Mouse (Mus musculus) CH12.LX (cell line): ENCODE data around the gene Fzd2. TPM values are rescaled to one million over a fixed set of nuclear protein-coding genes. Genes with fewer than 3 reads are reported as not detected.
A peak's percentile ranks its signal among the peaks of the same experiment; 100 is the strongest.

Source experiments
- DNase-seq: peaks from one replicate; pipeline ENCODE4 v3.0.0-alpha.2; 2013; ENCODE audit errors: extremely low read depth
- H3K27ac ChIP-seq: 2 replicates; pipeline ENCODE4 v1.5.1; 2012; ENCODE audit warnings: low read depth, mild to moderate bottlenecking, control low read depth, moderate library complexity; ENCODE audit not compliant: insufficient read depth
- H3K27me3 ChIP-seq: replicated peaks from 2 replicates; pipeline ENCODE3; 2012; ENCODE audit warnings: inconsistent platforms
- H3K36me3 ChIP-seq, 2 experiments: replicated peaks in 1 of 2; 2 replicates each; pipeline versions ENCODE3 to v1.6.1; 2012; ENCODE audit warnings: inconsistent platforms in 1 of 2, low read length in 1 of 2, mild to moderate bottlenecking in 1 of 2, mixed read lengths in 1 of 2, moderate library complexity in 1 of 2; ENCODE audit not compliant: control insufficient read depth in 1 of 2, insufficient read depth in 1 of 2
- H3K4me1 ChIP-seq, 2 experiments: 2 replicates each; pipeline ENCODE4 v1.6.1; 2012; ENCODE audit warnings: inconsistent platforms in 1 of 2, moderate library complexity in 1 of 2; ENCODE audit not compliant: insufficient read depth in 2 of 2, control insufficient read depth in 1 of 2
- H3K4me2 ChIP-seq: 2 replicates; pipeline ENCODE4 v1.6.1; 2012; ENCODE audit warnings: low read depth, mild to moderate bottlenecking, control low read depth; ENCODE audit not compliant: poor library complexity, insufficient read depth, severe bottlenecking
- H3K4me3 ChIP-seq, 3 experiments: fragments of 150-350 bp in 1 of 3; sonication (generic) in 1 of 3; replicated peaks in 1 of 3; 2 replicates each; pipeline versions ENCODE3 to v1.5.1; 2011 to 2012; ENCODE audit warnings: low read depth in 2 of 3, low read length in 2 of 3, mild to moderate bottlenecking in 2 of 3, moderate library complexity in 2 of 3, control low read depth in 1 of 3, improper control_type of control experiment in 1 of 3, inconsistent platforms in 1 of 3, mixed read lengths in 1 of 3; ENCODE audit not compliant: poor library complexity in 1 of 3
- H3K79me2 ChIP-seq: replicated peaks from 2 replicates; pipeline ENCODE4 v1.6.1; 2012; ENCODE audit warnings: mild to moderate bottlenecking, moderate library complexity; ENCODE audit not compliant: control insufficient read depth, poor library complexity, insufficient read depth, severe bottlenecking; ENCODE audit errors: extremely low read depth
- H3K9ac ChIP-seq: 2 replicates; pipeline ENCODE4 v1.6.1; 2012; ENCODE audit warnings: low read depth, mild to moderate bottlenecking, control low read depth, moderate library complexity; ENCODE audit not compliant: insufficient read depth
- H3K9me3 ChIP-seq: replicated peaks from 2 replicates; pipeline ENCODE3; 2012; ENCODE audit warnings: low read length, inconsistent platforms, mixed read lengths
- CTCF ChIP-seq, 2 experiments: IDR thresholded peaks in 1 of 2; conservative IDR thresholded peaks in 1 of 2; 2 replicates each; pipeline ENCODE4 v1.5.1; 2011 to 2012; ENCODE audit warnings: low read depth in 2 of 2, low read length in 2 of 2, improper control_type of control experiment in 1 of 2, inconsistent platforms in 1 of 2, mild to moderate bottlenecking in 1 of 2, moderate library complexity in 1 of 2
- ETS1 ChIP-seq: conservative IDR thresholded peaks from 2 replicates; pipeline ENCODE4 v1.6.1; 2012; ENCODE audit warnings: low read depth, mild to moderate bottlenecking, inconsistent platforms, low read length, improper control_type of control experiment, moderate library complexity
- KAT2A ChIP-seq: IDR thresholded peaks from 2 replicates; pipeline ENCODE4 v1.6.1; 2012; ENCODE audit warnings: low read length, improper control_type of control experiment, inconsistent platforms; ENCODE audit not compliant: insufficient replicate concordance
- MAX ChIP-seq: IDR thresholded peaks from 2 replicates; pipeline ENCODE4 v1.6.1; 2011; ENCODE audit warnings: low read length, improper control_type of control experiment
- MAZ ChIP-seq: IDR thresholded peaks from 2 replicates; pipeline ENCODE4 v1.6.1; 2012; ENCODE audit warnings: low read depth, mild to moderate bottlenecking, inconsistent platforms, low read length, improper control_type of control experiment, moderate library complexity
- MEF2A ChIP-seq: IDR thresholded peaks from 2 replicates; pipeline ENCODE4 v1.6.1; 2014; ENCODE audit warnings: low read depth, mild to moderate bottlenecking, inconsistent platforms, low read length, improper control_type of control experiment, borderline replicate concordance
- MXI1 ChIP-seq: IDR thresholded peaks from 2 replicates; pipeline ENCODE4 v1.6.1; 2011; ENCODE audit warnings: mild to moderate bottlenecking, low read depth, low read length, improper control_type of control experiment
- NELFE ChIP-seq: IDR thresholded peaks from 2 replicates; pipeline ENCODE4 v1.6.1; 2011; ENCODE audit warnings: low read depth, low read length, improper control_type of control experiment
- RAD21 ChIP-seq: IDR thresholded peaks from 2 replicates; pipeline ENCODE4 v1.6.1; 2011; ENCODE audit warnings: low read depth, mild to moderate bottlenecking, low read length, improper control_type of control experiment, moderate library complexity
- RCOR1 ChIP-seq: conservative IDR thresholded peaks from 2 replicates; pipeline ENCODE4 v1.6.1; 2012; ENCODE audit warnings: low read depth, mild to moderate bottlenecking, inconsistent platforms, low read length, improper control_type of control experiment
- SMC3 ChIP-seq: IDR thresholded peaks from 2 replicates; pipeline ENCODE4 v1.6.1; 2011; ENCODE audit warnings: low read depth, low read length, improper control_type of control experiment
- TBP ChIP-seq: conservative IDR thresholded peaks from 2 replicates; pipeline ENCODE4 v1.6.1; 2011; ENCODE audit warnings: low read depth, low read length, improper control_type of control experiment
- USF1 ChIP-seq: IDR thresholded peaks from 2 replicates; pipeline ENCODE4 v1.6.1; 2014; ENCODE audit warnings: low read depth, mild to moderate bottlenecking, inconsistent platforms, low read length, improper control_type of control experiment
- USF2 ChIP-seq: conservative IDR thresholded peaks from 2 replicates; pipeline ENCODE4 v1.6.1; 2011; ENCODE audit warnings: low read depth, low read length, improper control_type of control experiment
- ZC3H11A ChIP-seq: IDR thresholded peaks from 2 replicates; pipeline ENCODE4 v1.6.1; 2012; ENCODE audit warnings: low read depth, mild to moderate bottlenecking, inconsistent platforms, low read length, improper control_type of control experiment
- dilution Hi-C: fragments of 300-500 bp; cut with MboI; formaldehyde crosslinking; loops from 2 replicates; pipeline ENCODE4 v1.14.3; 2020; ENCODE audit warnings: low sequenced_read_pairs; ENCODE audit not compliant: extremely low pct_unique_long_range_greater_than_20kb, extremely low pct_ligation_motif_present
- in situ Hi-C: fragments of 300-500 bp; cut with MboI; formaldehyde crosslinking; loops from 3 replicates; pipeline ENCODE4 v1.14.3; 2019; ENCODE audit warnings: low sequenced_read_pairs, low pct_ligation_motif_present, low pct_unique_long_range_greater_than_20kb, mixed read lengths
- polyA plus RNA-seq: library from polyadenylated mRNA; unstranded; fragments of >175 nt; gene quantifications from 2 replicates; pipeline ENCODE4 v1.2.1, GENCODE M21; 2012; ENCODE audit warnings: low read depth; ENCODE audit not compliant: insufficient read length
- total RNA-seq, 2 experiments: library from RNA; depleted of rRNA; stranded (reverse); fragments of 300-350 nt in 1 of 2; fragments of >200 nt in 1 of 2; gene quantifications; 2 replicates each; pipeline ENCODE4 v1.2.3; 2012 to 2014

The Fzd2 gene
- total and polyA plus RNA-seq, 3 experiments, result 0.13 to 0.35 (median 0.20) TPM

GRCm38 (mm10) chr11:102599912-102600311, 4.3 kb upstream of the Fzd2 start:
- H3K27me3 ChIP-seq, result peaks cover 31% of the 10 kb centered on the region
- no peak overlapping the region for H3K4me3 ChIP-seq
- H3K4me2 ChIP-seq, result no peak overlapping the region
- H3K27ac ChIP-seq, result no peak overlapping the region
- TF ChIP-seq KAT2A (no peak), RAD21 (peak; percentile 41), MXI1 (no peak), SMC3 (peak; percentile 42), TBP (no peak), NELFE (no peak), USF2 (no peak), CTCF (conservative IDR thresholded peaks at IDR 0.05 in 1 of 2, IDR thresholded peaks at IDR 0.05 in 1 of 2; ENCODE audit: low read depth in 2 of 2, low read length in 2 of 2) (peak in 1 of 2 experiments; percentile 61; a peak in 3 of 4 replicates), ZC3H11A (no peak), MAZ (no peak)
- in situ Hi-C loops, result no loop called here
- peaks cover 7% of the 10 kb centered on the region for H3K9me3 ChIP-seq
- peak; percentile 35 for DNase-seq
- no peaks in the 10 kb centered on the region for H3K36me3 ChIP-seq
- H3K79me2 ChIP-seq, result no peaks in the 10 kb centered on the region
- dilution Hi-C loops, result no loop called here
- H3K9ac ChIP-seq, result no peak overlapping the region
- H3K4me1 ChIP-seq, result 0 out of 4 replicates have a peak, but pooled peaks cover 0 to 2% of the 10 kb centered on the region in 2 experiments

- TF ChIP-seq MEF2A (no peak), ETS1 (no peak), MAX (no peak), RCOR1 (no peak), USF1 (no peak)
- no peaks in the 10 kb centered on the region for H3K79me2 ChIP-seq
- no peak for DNase-seq
- H3K4me3 ChIP-seq, result no peak overlapping the region
- dilution Hi-C loops (no loop called here), in situ Hi-C loops (no loop called here)
- H3K9ac ChIP-seq, result no peak overlapping the region
- H3K27me3 ChIP-seq, result peaks cover 17% of the 10 kb centered on the region
- peak overlapping the region; percentile 81 for H3K4me2 ChIP-seq
- H3K4me1 ChIP-seq, result 0 out of 4 replicates have a peak, but pooled peaks cover 0 to 2% of the 10 kb centered on the region in 2 experiments
- H3K27ac ChIP-seq, result no peak overlapping the region
- no peaks in the 10 kb centered on the region for H3K36me3 ChIP-seq
- H3K9me3 ChIP-seq, result peaks cover 19% of the 10 kb centered on the region
These were observed 1.2 kb upstream of the Fzd2 start for GRCm38 (mm10) chr11:102602816-102603495.
